Mouse (Mus musculus): ENCODE results near the gene Cdk6. TPM values are rescaled to one million over a fixed set of nuclear protein-coding genes. Genes with fewer than 3 reads are reported as not detected.
"Not testable (repeated sequence)": the region's sequence is repeated elsewhere in the genome, so short reads cannot be mapped to it uniquely, and the experiment has no call there.

The Cdk6 gene
- polyA plus RNA-seq (2014; fragmentation: Nextera tagmentation; extraction: Ambion mirVana) = 13.4 and 15.3 TPM in 2 replicates

GRCm38 (mm10) chr5:3341111-3341911 is at the start of gene Cdk6:
Cdk6 (plus strand) TSS chr5:3341485.
- peak within 1 kb of the TSS; percentile 69 for H3K9ac ChIP-seq (ENCODE audit: low read length)
- peaks cover 10% of the 10 kb centered on the region for H3K27me3 ChIP-seq (ENCODE audit: control insufficient read depth, insufficient read depth, low read length)
- peak within 1 kb of the TSS; percentile 95 for H3K4me2 ChIP-seq
- no peak within 1 kb of the TSS; the same call in 1 of the 2 replicates for H3K27ac ChIP-seq (ENCODE audit: low read depth, low read length)
- DNase-seq (ENCODE audit: low spot score, missing footprints) = peak; percentile 95
- peak within 1 kb of the TSS; percentile 56 for H3K4me3 ChIP-seq (ENCODE audit: low read depth, low read length)
- ATAC-seq (ENCODE audit: low FRiP score) = peak; percentile 43
- H3K4me1 ChIP-seq (ENCODE audit: control insufficient read depth, insufficient read depth, low read length) = peaks cover 3% of the 10 kb centered on the region; the same call in 1 of the 2 replicates
- H3K36me3 ChIP-seq (ENCODE audit: control insufficient read depth, insufficient read depth, low read length) = no peaks in the 10 kb centered on the region
- H3K9me3 ChIP-seq (ENCODE audit: control insufficient read depth, low read length) = no peaks in the 10 kb centered on the region
- WGBS = under 1% methylated on average over 59 of the region's 59 CpGs

- ATAC-seq (ENCODE audit: low FRiP score) (no peak), DNase-seq (ENCODE audit: low spot score, missing footprints) (no peak)
- Histone ChIP-seq H3K9me3 (ENCODE audit: control insufficient read depth, low read length) (no peaks in the 10 kb centered on the region), H3K4me2 (no peak overlapping the region), H3K36me3 (ENCODE audit: control insufficient read depth, insufficient read depth, low read length) (no peaks in the 10 kb centered on the region), H3K27me3 (ENCODE audit: control insufficient read depth, insufficient read depth, low read length) (no peaks in the 10 kb centered on the region), H3K9ac (ENCODE audit: low read length) (no peak overlapping the region), H3K27ac (ENCODE audit: low read depth, low read length) (no peak overlapping the region), H3K4me3 (ENCODE audit: low read depth, low read length) (no peak overlapping the region), H3K4me1 (ENCODE audit: control insufficient read depth, insufficient read depth, low read length) (no peaks in the 10 kb centered on the region)
- 84% methylated on average over 4 of the region's 4 CpGs for WGBS
These were observed 47.6 kb upstream of the Cdk6 start for GRCm38 (mm10) chr5:3293666-3294065.

GRCm38 (mm10) chr5:3300801-3301457 is 40.4 kb upstream of the Cdk6 start:
- no peak for ATAC-seq (ENCODE audit: low FRiP score)
- 82% methylated on average over 12 of the region's 12 CpGs for WGBS

GRCm38 (mm10) chr5:3301535-3301934 is 39.8 kb upstream of the Cdk6 start:
- DNase-seq (ENCODE audit: low spot score, missing footprints) (no peak), ATAC-seq (ENCODE audit: low FRiP score) (no peak)
- no peaks in the 10 kb centered on the region for H3K36me3 ChIP-seq (ENCODE audit: control insufficient read depth, insufficient read depth, low read length)

More at GRCm38 (mm10) chr5:3300801-3301457, 40.4 kb upstream of the Cdk6 start:
- Histone ChIP-seq H3K4me2 (no peak overlapping the region), H3K27me3 (ENCODE audit: control insufficient read depth, insufficient read depth, low read length) (no peaks in the 10 kb centered on the region), H3K4me3 (ENCODE audit: low read depth, low read length) (no peak overlapping the region), H3K4me1 (ENCODE audit: control insufficient read depth, insufficient read depth, low read length) (no peaks in the 10 kb centered on the region), H3K27ac (ENCODE audit: low read depth, low read length) (no peak overlapping the region), H3K36me3 (ENCODE audit: control insufficient read depth, insufficient read depth, low read length) (no peaks in the 10 kb centered on the region), H3K9ac (ENCODE audit: low read length) (no peak overlapping the region), H3K9me3 (ENCODE audit: control insufficient read depth, low read length) (no peaks in the 10 kb centered on the region)
- DNase-seq (ENCODE audit: low spot score, missing footprints) = no peak

GRCm38 (mm10) chr5:3303876-3304275 is 37.4 kb upstream of the Cdk6 start:
- ATAC-seq (ENCODE audit: low FRiP score) (no peak), DNase-seq (ENCODE audit: low spot score, missing footprints) (no peak)
- 93% methylated on average over 9 of the region's 9 CpGs for WGBS
- Histone ChIP-seq H3K27me3 (ENCODE audit: control insufficient read depth, insufficient read depth, low read length) (no peaks in the 10 kb centered on the region), H3K4me2 (no peak overlapping the region), H3K27ac (ENCODE audit: low read depth, low read length) (no peak overlapping the region), H3K9ac (ENCODE audit: low read length) (no peak overlapping the region), H3K36me3 (ENCODE audit: control insufficient read depth, insufficient read depth, low read length) (no peaks in the 10 kb centered on the region), H3K4me3 (ENCODE audit: low read depth, low read length) (no peak overlapping the region), H3K9me3 (ENCODE audit: control insufficient read depth, low read length) (no peaks in the 10 kb centered on the region), H3K4me1 (ENCODE audit: control insufficient read depth, insufficient read depth, low read length) (no peaks in the 10 kb centered on the region)

More at GRCm38 (mm10) chr5:3301535-3301934, 39.8 kb upstream of the Cdk6 start:
- Histone ChIP-seq H3K4me1 (ENCODE audit: control insufficient read depth, insufficient read depth, low read length) (no peaks in the 10 kb centered on the region), H3K9me3 (ENCODE audit: control insufficient read depth, low read length) (no peaks in the 10 kb centered on the region), H3K4me3 (ENCODE audit: low read depth, low read length) (no peak overlapping the region), H3K4me2 (no peak overlapping the region), H3K27me3 (ENCODE audit: control insufficient read depth, insufficient read depth, low read length) (no peaks in the 10 kb centered on the region), H3K9ac (ENCODE audit: low read length) (no peak overlapping the region), H3K27ac (ENCODE audit: low read depth, low read length) (no peak overlapping the region)
- WGBS = 70% methylated on average over 5 of the region's 5 CpGs

GRCm38 (mm10) chr5:3306146-3306545 is 35.1 kb upstream of the Cdk6 start:
- Histone ChIP-seq H3K4me1 (ENCODE audit: control insufficient read depth, insufficient read depth, low read length) (no peaks in the 10 kb centered on the region), H3K4me2 (no peak overlapping the region), H3K27me3 (ENCODE audit: control insufficient read depth, insufficient read depth, low read length) (no peaks in the 10 kb centered on the region), H3K9ac (ENCODE audit: low read length) (no peak overlapping the region), H3K36me3 (ENCODE audit: control insufficient read depth, insufficient read depth, low read length) (no peaks in the 10 kb centered on the region), H3K27ac (ENCODE audit: low read depth, low read length) (no peak overlapping the region), H3K4me3 (ENCODE audit: low read depth, low read length) (no peak overlapping the region), H3K9me3 (ENCODE audit: control insufficient read depth, low read length) (no peaks in the 10 kb centered on the region)
- ATAC-seq (ENCODE audit: low FRiP score) (no peak), DNase-seq (ENCODE audit: low spot score, missing footprints) (no peak)
- 81% methylated on average over 1 of the region's 1 CpGs for WGBS

GRCm38 (mm10) chr5:3309122-3309521 is 32.2 kb upstream of the Cdk6 start:
- ATAC-seq (ENCODE audit: low FRiP score) (no peak), DNase-seq (ENCODE audit: low spot score, missing footprints) (no peak)
- Histone ChIP-seq H3K27me3 (ENCODE audit: control insufficient read depth, insufficient read depth, low read length) (no peaks in the 10 kb centered on the region), H3K4me1 (ENCODE audit: control insufficient read depth, insufficient read depth, low read length) (no peaks in the 10 kb centered on the region), H3K27ac (ENCODE audit: low read depth, low read length) (no peak overlapping the region), H3K36me3 (ENCODE audit: control insufficient read depth, insufficient read depth, low read length) (no peaks in the 10 kb centered on the region), H3K9me3 (ENCODE audit: control insufficient read depth, low read length) (no peaks in the 10 kb centered on the region), H3K4me3 (ENCODE audit: low read depth, low read length) (no peak overlapping the region), H3K9ac (ENCODE audit: low read length) (no peak overlapping the region), H3K4me2 (no peak overlapping the region)

GRCm38 (mm10) chr5:3309587-3309986 is 31.7 kb upstream of the Cdk6 start:
- 82% methylated on average over 1 of the region's 1 CpGs for WGBS
- H3K9me3 ChIP-seq (ENCODE audit: control insufficient read depth, low read length) = no peaks in the 10 kb centered on the region
- DNase-seq (ENCODE audit: low spot score, missing footprints) = no peak

GRCm38 (mm10) chr5:3311156-3311555 is 30.1 kb upstream of the Cdk6 start:
- H3K4me2 ChIP-seq; ATAC-seq (ENCODE audit: low FRiP score); H3K27ac ChIP-seq (ENCODE audit: low read depth, low read length); H3K4me1 ChIP-seq (ENCODE audit: control insufficient read depth, insufficient read depth, low read length); H3K36me3 ChIP-seq (ENCODE audit: control insufficient read depth, insufficient read depth, low read length); H3K9me3 ChIP-seq (ENCODE audit: control insufficient read depth, low read length); H3K27me3 ChIP-seq (ENCODE audit: control insufficient read depth, insufficient read depth, low read length); H3K4me3 ChIP-seq (ENCODE audit: low read depth, low read length); H3K9ac ChIP-seq (ENCODE audit: low read length); DNase-seq (ENCODE audit: low spot score, missing footprints): not testable (repeated sequence)
- WGBS = 77% methylated on average over 7 of the region's 7 CpGs

More at GRCm38 (mm10) chr5:3309587-3309986, 31.7 kb upstream of the Cdk6 start:
- no peak overlapping the region for H3K27ac ChIP-seq (ENCODE audit: low read depth, low read length)
- H3K4me3 ChIP-seq (ENCODE audit: low read depth, low read length) = no peak overlapping the region
- no peaks in the 10 kb centered on the region for H3K4me1 ChIP-seq (ENCODE audit: control insufficient read depth, insufficient read depth, low read length)
- ATAC-seq (ENCODE audit: low FRiP score) = no peak
- H3K9ac ChIP-seq (ENCODE audit: low read length) = no peak overlapping the region
- H3K27me3 ChIP-seq (ENCODE audit: control insufficient read depth, insufficient read depth, low read length) = no peaks in the 10 kb centered on the region
- H3K4me2 ChIP-seq = no peak overlapping the region
- no peaks in the 10 kb centered on the region for H3K36me3 ChIP-seq (ENCODE audit: control insufficient read depth, insufficient read depth, low read length)
